Mouse (Mus musculus) embryo, embryonic 11 days (tissue): ENCODE measurements at regions not wholly inside any gene's neighbourhood (a gene's known extent, or its start where the extent isn't known, plus 50 kb on each side); places are given as distances from the start of the nearest gene placed in this dataset.

Experiments used
- DNase-seq: peaks from one replicate; pipeline ENCODE4 v3.0.0-alpha.2; 2015

DNA sequence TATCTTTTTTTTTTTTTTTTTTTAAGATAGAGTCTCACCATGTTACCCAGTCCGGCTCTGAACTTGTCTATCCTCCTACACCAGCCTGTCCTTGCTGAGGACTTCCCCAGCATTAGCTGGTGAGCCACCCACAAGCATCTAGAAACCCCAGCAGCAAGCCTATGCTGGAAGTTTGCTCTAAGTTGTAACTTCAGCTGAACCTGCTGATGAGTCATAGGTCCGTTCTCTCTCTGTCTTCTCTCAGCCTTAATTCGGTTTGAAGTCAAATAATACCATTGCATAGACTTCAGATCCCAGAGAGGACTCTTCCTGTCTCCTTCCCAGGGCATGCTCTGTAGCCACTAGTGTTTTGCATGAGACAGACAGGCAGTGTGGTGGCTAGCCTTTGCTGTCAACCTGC, 68.3 kb upstream of the Myrip start:
- DNase-seq = no peak

DNA sequence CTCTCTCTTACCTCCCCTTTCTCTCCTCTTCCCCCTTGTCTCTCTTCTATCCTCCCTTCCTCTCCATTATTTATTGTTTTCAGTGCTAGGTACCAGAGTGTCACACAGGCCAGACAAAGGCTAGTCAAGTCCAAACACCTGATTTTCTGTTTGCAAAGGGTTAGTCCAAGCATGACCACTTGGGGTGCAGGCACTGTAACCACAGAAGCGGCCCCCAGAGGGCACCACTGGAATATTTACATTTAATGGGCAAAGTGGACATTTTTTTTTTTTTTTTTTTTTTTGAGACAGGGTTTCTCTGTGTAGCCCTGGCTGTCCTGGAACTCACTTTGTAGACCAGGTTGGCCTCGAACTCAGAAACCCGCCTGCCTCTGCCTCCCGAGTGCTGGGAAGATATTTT, 66.3 kb upstream of the Myrip start:
- DNase-seq = peak; percentile 26

DNA sequence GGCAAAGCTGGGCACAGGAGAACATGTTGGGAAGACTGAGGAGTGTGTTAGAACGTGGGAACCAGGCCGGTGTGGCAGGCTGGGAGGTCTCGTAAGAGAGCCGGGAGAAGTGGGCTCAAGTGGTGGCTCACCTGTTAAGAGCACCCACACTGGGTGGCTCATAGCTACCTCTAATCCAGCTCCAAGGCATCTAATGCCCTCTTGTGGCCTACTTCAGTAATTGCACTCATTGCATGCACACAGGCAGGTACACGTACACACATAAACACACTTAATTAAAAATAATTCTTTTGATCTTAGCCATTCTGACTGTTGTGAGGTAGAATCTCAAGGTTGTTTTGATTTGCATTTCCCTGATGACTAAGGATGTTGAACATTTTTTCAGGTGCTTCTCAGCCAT, 55.9 kb upstream of the Myrip start:
- no peak for DNase-seq

DNA sequence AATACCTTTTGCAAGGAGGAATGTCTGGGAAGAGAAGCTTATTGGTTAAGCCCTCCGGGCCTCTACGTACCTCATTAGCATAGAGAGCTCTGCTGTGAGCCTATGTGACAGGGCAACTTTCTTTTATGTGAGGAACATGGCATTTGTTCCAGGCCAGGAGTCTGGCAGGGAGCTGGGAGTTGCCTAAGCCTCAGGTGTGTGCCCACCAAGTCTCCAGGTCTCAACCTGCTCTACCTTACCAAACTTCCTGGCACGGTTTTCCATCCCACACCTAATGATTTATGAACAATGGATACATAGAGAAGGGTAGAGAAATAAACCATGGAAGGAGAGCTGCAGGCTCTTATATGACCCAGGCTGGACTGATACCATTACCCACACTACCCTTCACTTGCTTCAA, 52.6 kb upstream of the Myrip start:
- DNase-seq = no peak
